Mouse (Mus musculus) MEL (cell line): Measurements from ENCODE around the gene Rpl7l1. TPM values are rescaled to one million over a fixed set of nuclear protein-coding genes. Genes with fewer than 3 reads are reported as not detected.
A peak's percentile ranks its signal among the peaks of the same experiment; 100 is the strongest.

ENCODE experiments used
- DNase-seq: peaks from one replicate; pipeline ENCODE4 v3.0.0; 2011; ENCODE audit warnings: low read depth, low spot score
- H3K27ac ChIP-seq: 2 replicates; pipeline ENCODE4 v1.5.1; 2012; ENCODE audit warnings: low read depth, mild to moderate bottlenecking, control low read depth, low read length, moderate library complexity; ENCODE audit not compliant: control insufficient read depth
- H3K27me3 ChIP-seq, 2 experiments: fragments of 150-350 bp in 1 of 2; sonication (generic) in 1 of 2; 2 replicates each; pipeline ENCODE4 v1.6.1; 2012; ENCODE audit warnings: low read length in 2 of 2, mild to moderate bottlenecking in 2 of 2, improper control_type of control experiment in 1 of 2, moderate library complexity in 1 of 2; ENCODE audit not compliant: insufficient read depth in 2 of 2, control insufficient read depth in 1 of 2
- H3K36me3 ChIP-seq, 2 experiments: 2 replicates each; pipeline ENCODE4 v1.6.1; 2012 to 2014; ENCODE audit warnings: low read length in 2 of 2, improper control_type of control experiment in 1 of 2, inconsistent platforms in 1 of 2, mild to moderate bottlenecking in 1 of 2; ENCODE audit not compliant: insufficient read depth in 2 of 2, control insufficient read depth in 1 of 2
- H3K4me1 ChIP-seq, 2 experiments: fragments of 150-350 bp in 1 of 2; sonication (generic) in 1 of 2; 2 replicates each; pipeline ENCODE4 v1.6.1; 2012; ENCODE audit warnings: low read length in 2 of 2, improper control_type of control experiment in 1 of 2, mild to moderate bottlenecking in 1 of 2; ENCODE audit not compliant: insufficient read depth in 2 of 2, control insufficient read depth in 1 of 2
- H3K4me3 ChIP-seq, 2 experiments: fragments of 150-350 bp in 1 of 2; sonication (generic) in 1 of 2; 2 replicates each; pipeline ENCODE4 v1.5.1; 2012; ENCODE audit warnings: low read depth in 2 of 2, low read length in 2 of 2, mild to moderate bottlenecking in 2 of 2, moderate library complexity in 2 of 2, control low read depth in 1 of 2, improper control_type of control experiment in 1 of 2; ENCODE audit not compliant: control insufficient read depth in 1 of 2, insufficient read depth in 1 of 2
- H3K79me2 ChIP-seq: 2 replicates; pipeline ENCODE4 v1.6.1; 2012; ENCODE audit warnings: mild to moderate bottlenecking, low read length, moderate library complexity; ENCODE audit not compliant: control insufficient read depth, poor library complexity, insufficient read depth
- H3K9ac ChIP-seq: 2 replicates; pipeline ENCODE4 v1.6.1; 2012; ENCODE audit warnings: low read depth, mild to moderate bottlenecking, control low read depth, low read length, moderate library complexity; ENCODE audit not compliant: control insufficient read depth, poor library complexity, severe bottlenecking
- H3K9me3 ChIP-seq: fragments of 150-350 bp; sonication (generic); replicated peaks from 2 replicates; pipeline ENCODE4 v1.6.1; 2012; ENCODE audit warnings: mild to moderate bottlenecking, low read length, improper control_type of control experiment, moderate library complexity; ENCODE audit not compliant: insufficient read depth
- CTCF ChIP-seq, 3 experiments: IDR thresholded peaks in 2 of 3; conservative IDR thresholded peaks in 1 of 3; 2 replicates each; pipeline ENCODE4 v1.5.1; 2011 to 2012; ENCODE audit warnings: low read length in 3 of 3, low read depth in 2 of 3, mild to moderate bottlenecking in 2 of 3, improper control_type of control experiment in 1 of 3, inconsistent platforms in 1 of 3, mixed read lengths in 1 of 3, moderate library complexity in 1 of 3; ENCODE audit not compliant: control insufficient read depth in 1 of 3, insufficient read depth in 1 of 3, poor library complexity in 1 of 3, severe bottlenecking in 1 of 3
- E2F4 ChIP-seq: IDR thresholded peaks from 2 replicates; pipeline ENCODE4 v1.6.1; 2011; ENCODE audit warnings: low read depth, low read length, improper control_type of control experiment, borderline replicate concordance
- ELF1 ChIP-seq: IDR thresholded peaks from 2 replicates; pipeline ENCODE4 v1.6.1; 2014; ENCODE audit warnings: low read depth, mild to moderate bottlenecking, inconsistent platforms, low read length, improper control_type of control experiment, moderate library complexity
- GABPA ChIP-seq: IDR thresholded peaks from 2 replicates; pipeline ENCODE4 v1.6.1; 2012; ENCODE audit warnings: low read depth, mild to moderate bottlenecking, inconsistent platforms, low read length, improper control_type of control experiment, moderate library complexity
- GATA1 ChIP-seq: IDR thresholded peaks from 2 replicates; pipeline ENCODE4 v1.6.1; 2011; ENCODE audit warnings: low read depth, low read length, improper control_type of control experiment
- JUND ChIP-seq: IDR thresholded peaks from 2 replicates; pipeline ENCODE4 v1.6.1; 2011; ENCODE audit warnings: low read depth, mild to moderate bottlenecking, improper control_type of control experiment, low read length
- MAFK ChIP-seq: IDR thresholded peaks from 2 replicates; pipeline ENCODE4 v1.6.1; 2011; ENCODE audit warnings: low read depth, mild to moderate bottlenecking, low read length, improper control_type of control experiment, borderline replicate concordance
- MEF2A ChIP-seq: IDR thresholded peaks from 2 replicates; pipeline ENCODE4 v1.6.1; 2014; ENCODE audit warnings: low read depth, mild to moderate bottlenecking, inconsistent platforms, low read length, improper control_type of control experiment; ENCODE audit not compliant: poor library complexity, insufficient replicate concordance, severe bottlenecking; ENCODE audit errors: extremely low read depth
- MYB ChIP-seq: IDR thresholded peaks from 2 replicates; pipeline ENCODE4 v1.6.1; 2011; ENCODE audit warnings: mild to moderate bottlenecking, low read depth, low read length, improper control_type of control experiment
- NELFE ChIP-seq: IDR thresholded peaks from 2 replicates; pipeline ENCODE4 v1.6.1; 2011; ENCODE audit warnings: low read depth, low read length, improper control_type of control experiment
- POLR2AphosphoS5 ChIP-seq: IDR thresholded peaks from 2 replicates; pipeline ENCODE4 v1.6.1; 2012; ENCODE audit warnings: low read depth, borderline replicate concordance, mild to moderate bottlenecking, inconsistent platforms, low read length, moderate library complexity, mixed read lengths
- RAD21 ChIP-seq: IDR thresholded peaks from 2 replicates; pipeline ENCODE4 v1.6.1; 2011; ENCODE audit warnings: mild to moderate bottlenecking, low read depth, low read length, improper control_type of control experiment
- SMC3 ChIP-seq: IDR thresholded peaks from 2 replicates; pipeline ENCODE4 v1.6.1; 2011; ENCODE audit warnings: low read depth, low read length, improper control_type of control experiment
- TAL1 ChIP-seq: IDR thresholded peaks from 2 replicates; pipeline ENCODE4 v1.6.1; 2012; ENCODE audit warnings: mild to moderate bottlenecking, inconsistent platforms, low read length, moderate library complexity, mixed read lengths
- TCF12 ChIP-seq: IDR thresholded peaks from 2 replicates; pipeline ENCODE4 v1.6.1; 2014; ENCODE audit warnings: low read depth, mild to moderate bottlenecking, inconsistent platforms, low read length, improper control_type of control experiment, moderate library complexity
- USF1 ChIP-seq: IDR thresholded peaks from 2 replicates; pipeline ENCODE4 v1.6.1; 2014; ENCODE audit warnings: low read depth, mild to moderate bottlenecking, inconsistent platforms, low read length, improper control_type of control experiment, moderate library complexity
- ZC3H11A ChIP-seq: IDR thresholded peaks from 2 replicates; pipeline ENCODE4 v1.6.1; 2012; ENCODE audit warnings: low read depth, mild to moderate bottlenecking, inconsistent platforms, low read length, improper control_type of control experiment
- ZKSCAN1 ChIP-seq: IDR thresholded peaks from 2 replicates; pipeline ENCODE4 v1.6.1; 2012; ENCODE audit warnings: low read depth, mild to moderate bottlenecking, inconsistent platforms, low read length, improper control_type of control experiment, moderate library complexity
- ZMIZ1 ChIP-seq: IDR thresholded peaks from 2 replicates; pipeline ENCODE4 v1.6.1; 2012; ENCODE audit warnings: low read depth, mild to moderate bottlenecking, inconsistent platforms, low read length, improper control_type of control experiment, moderate library complexity
- polyA plus RNA-seq, 2 experiments: library from polyadenylated mRNA; stranded (reverse) in 1 of 2; unstranded in 1 of 2; fragments of >175 nt in 1 of 2; fragments of >200 nt in 1 of 2; gene quantifications; 2 replicates each; pipeline versions ENCODE4 v1.2.1 to v1.2.4; 2012; ENCODE audit warnings: low replicate concordance in 2 of 2, low read depth in 1 of 2; ENCODE audit not compliant: insufficient read length in 2 of 2, insufficient read depth in 1 of 2, missing spikeins in 1 of 2
- total RNA-seq: library from RNA; depleted of rRNA; stranded (reverse); fragments of 300-350 nt; gene quantifications from 2 replicates; pipeline ENCODE4 v1.2.3, GENCODE M21; 2012; rRNA removed

The Rpl7l1 gene
- total and polyA plus RNA-seq, 3 experiments = 166 to 342 (median 174) TPM

DNA sequence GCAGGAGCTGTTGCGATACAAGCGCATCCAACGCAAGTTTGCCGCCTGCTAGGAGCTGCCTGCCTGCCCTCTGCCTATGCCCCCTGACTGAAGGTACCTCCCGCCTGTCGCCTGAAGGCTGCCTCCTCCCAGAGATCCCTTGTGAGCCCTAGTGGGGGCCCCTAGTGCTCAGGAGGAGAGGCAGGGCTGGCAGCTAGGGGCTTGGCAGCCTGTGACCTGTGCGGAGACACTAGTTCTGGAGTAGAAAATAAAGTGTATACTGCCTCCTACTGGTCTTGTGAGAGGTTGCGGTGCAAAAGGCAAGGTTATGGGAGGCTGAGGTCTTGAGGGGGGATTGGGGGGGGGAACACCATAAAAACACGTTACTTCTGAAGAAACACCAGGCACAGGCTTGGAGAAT, 57.2 kb downstream of the Rpl7l1 start:
- peak; percentile 58 for DNase-seq
- no peak overlapping the region for H3K9ac ChIP-seq

DNA sequence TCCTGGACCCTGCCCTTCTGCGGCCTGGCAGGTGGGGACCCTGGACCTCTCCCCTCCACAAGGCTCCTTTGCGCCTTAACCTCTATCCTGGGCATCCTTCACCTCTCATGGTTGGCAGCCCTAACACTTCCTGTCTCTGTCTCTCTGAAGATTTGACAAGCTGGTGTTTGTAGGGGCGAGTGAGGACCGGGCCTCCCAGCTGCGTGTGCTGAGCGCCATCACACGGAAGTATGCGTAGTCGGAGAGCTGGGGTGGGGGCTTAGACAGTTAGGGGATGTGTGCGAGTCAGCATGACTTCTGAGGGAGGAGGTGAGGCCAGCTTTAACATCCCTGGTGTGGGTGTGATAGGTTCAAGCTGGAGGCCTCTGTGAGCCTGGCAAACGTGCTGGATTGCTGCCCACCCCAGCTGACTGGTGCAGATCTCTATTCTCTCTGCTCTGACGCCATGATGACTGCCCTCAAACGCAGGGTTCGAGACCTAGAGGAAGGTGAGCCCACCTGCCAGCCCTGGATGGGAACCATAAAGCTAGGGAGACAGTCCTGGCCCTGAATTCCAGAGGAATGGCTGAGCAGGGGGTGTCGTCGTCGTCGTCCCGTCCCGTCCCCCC, 57.9 kb downstream of the Rpl7l1 start:
- no peak for DNase-seq
- H3K27ac ChIP-seq = no peak overlapping the region
- no peak overlapping the region for H3K4me3 ChIP-seq
- H3K4me1 ChIP-seq = no peaks in the 10 kb centered on the region
- no peaks in the 10 kb centered on the region for H3K36me3 ChIP-seq
- no peaks in the 10 kb centered on the region for H3K27me3 ChIP-seq
- no peak for TF ChIP-seq TCF12
- no peak for TF ChIP-seq GABPA
- no peak for TF ChIP-seq MYB
- TF ChIP-seq MAFK = no peak
- TF ChIP-seq ZKSCAN1 = no peak
- TF ChIP-seq USF1 = no peak
- no peak for TF ChIP-seq SMC3
- TF ChIP-seq GATA1 = no peak
- TF ChIP-seq NELFE = no peak
- no peak for TF ChIP-seq ELF1
- no peak for TF ChIP-seq JUND
- no peak for TF ChIP-seq MEF2A
- TF ChIP-seq E2F4 = no peak
- TF ChIP-seq ZMIZ1 = no peak
- no peak for TF ChIP-seq RAD21
- TF ChIP-seq TAL1 = no peak
- no peak overlapping the region for H3K9ac ChIP-seq
- no peaks in the 10 kb centered on the region for H3K9me3 ChIP-seq
- no peaks in the 10 kb centered on the region for H3K79me2 ChIP-seq

More for the DNA sequence above, 57.2 kb downstream of the Rpl7l1 start:
- Histone ChIP-seq H3K4me1 (no peaks in the 10 kb centered on the region), H3K27me3 (no peaks in the 10 kb centered on the region), H3K36me3 (no peaks in the 10 kb centered on the region), H3K27ac (no peak overlapping the region), H3K9me3 (no peaks in the 10 kb centered on the region), H3K4me3 (no peak overlapping the region), H3K79me2 (no peaks in the 10 kb centered on the region)
- TF ChIP-seq RAD21 (peak; percentile 67), CTCF (IDR thresholded peaks at IDR 0.05 in 2 of 3, conservative IDR thresholded peaks at IDR 0.05 in 1 of 3; ENCODE audit: control insufficient read depth in 1 of 3, insufficient read depth in 1 of 3, low read depth in 2 of 3, low read length in 3 of 3, poor library complexity in 1 of 3, severe bottlenecking in 1 of 3) (peak; percentile 53 to 73 (median 70)), GATA1 (no peak), SMC3 (peak; percentile 57), MEF2A (no peak), POLR2AphosphoS5 (no peak), ZC3H11A (peak; percentile 41; the same call in 1 of the 2 replicates)
- TF ChIP-seq, all 39 proteins: peak for 4

Other genes with a start within 250 kb of the Rpl7l1 start
- 3.6 TPM in 2 replicates for gene Cul9, start 236.3 kb downstream of the Rpl7l1 start, total RNA-seq
- 10 to 100 TPM in 1 of 2 experiments, not detected in 1; 10.7 TPM for gene Cul9, start 236.3 kb downstream of the Rpl7l1 start, polyA plus RNA-seq
- gene Srf, start 226.5 kb downstream of the Rpl7l1 start, total RNA-seq = 38.9 and 43.9 TPM in 2 replicates
- 100 to 1,000 TPM in 1 of 2 experiments, not detected in 1; 114 TPM for gene Srf, start 226.5 kb downstream of the Rpl7l1 start, polyA plus RNA-seq
- 0.04 and 0.39 TPM in 2 replicates for gene Ptk7, start 153.2 kb downstream of the Rpl7l1 start, total RNA-seq
- under 1 TPM in 1 of 2 experiments, not detected in 1; 0.10 TPM for gene Ptk7, start 153.2 kb downstream of the Rpl7l1 start, polyA plus RNA-seq
- gene Klc4, start 136.7 kb downstream of the Rpl7l1 start, total RNA-seq = 4.6 and 5.4 TPM in 2 replicates
- 1 to 10 TPM in 1 of 2 experiments, not detected in 1; 9.5 TPM for gene Klc4, start 136.7 kb downstream of the Rpl7l1 start, polyA plus RNA-seq
- gene Mrpl2, start 136.4 kb downstream of the Rpl7l1 start, total RNA-seq = 224 and 237 TPM in 2 replicates
- gene Mrpl2, start 136.4 kb downstream of the Rpl7l1 start, polyA plus RNA-seq = 100 to 1,000 TPM in 1 of 2 experiments, not detected in 1; 207 TPM
- 32.6 and 35.1 TPM in 2 replicates for gene Cul7, start 132.3 kb downstream of the Rpl7l1 start, total RNA-seq
- gene Cul7, start 132.3 kb downstream of the Rpl7l1 start, polyA plus RNA-seq = 10 to 100 TPM; 35.8 to 45.8 TPM
- gene Rrp36, start 108.3 kb downstream of the Rpl7l1 start, total RNA-seq = 43.6 and 55.3 TPM in 2 replicates
- 10 to 100 TPM in 1 of 2 experiments, not detected in 1; 51.2 TPM for gene Rrp36, start 108.3 kb downstream of the Rpl7l1 start, polyA plus RNA-seq
- 75.1 and 84.0 TPM in 2 replicates for gene Mea1, start 103.9 kb downstream of the Rpl7l1 start, total RNA-seq
- gene Mea1, start 103.9 kb downstream of the Rpl7l1 start, polyA plus RNA-seq = 100 to 1,000 TPM in 1 of 2 experiments, not detected in 1; 124 TPM
- 93.6 and 95.0 TPM in 2 replicates for gene Klhdc3, start 101.8 kb downstream of the Rpl7l1 start, total RNA-seq
- 100 to 1,000 TPM in 1 of 2 experiments, not detected in 1; 203 TPM for gene Klhdc3, start 101.8 kb downstream of the Rpl7l1 start, polyA plus RNA-seq
- gene Ppp2r5d, start 77.6 kb downstream of the Rpl7l1 start, total RNA-seq = 45.1 and 47.6 TPM in 2 replicates
- gene Ppp2r5d, start 77.6 kb downstream of the Rpl7l1 start, polyA plus RNA-seq = 10 to 100 TPM; 80.4 to 82.9 TPM
- 17.7 and 23.0 TPM in 2 replicates for gene Pex6, start 71.2 kb downstream of the Rpl7l1 start, total RNA-seq
- 10 to 100 TPM in 1 of 2 experiments, not detected in 1; 31.2 TPM for gene Pex6, start 71.2 kb downstream of the Rpl7l1 start, polyA plus RNA-seq
- gene Gnmt, start 53.5 kb downstream of the Rpl7l1 start, total RNA-seq = 0.23 and 0.62 TPM in 2 replicates
- 1 to 10 TPM in 1 of 2 experiments, not detected in 1; 1.6 TPM for gene Gnmt, start 53.5 kb downstream of the Rpl7l1 start, polyA plus RNA-seq
- gene Cnpy3, start 30.5 kb downstream of the Rpl7l1 start, total RNA-seq = 48.7 and 61.4 TPM in 2 replicates
- 10 to 100 TPM in 1 of 2 experiments, not detected in 1; 90.2 TPM for gene Cnpy3, start 30.5 kb downstream of the Rpl7l1 start, polyA plus RNA-seq
- gene Ptcra, start 19.0 kb downstream of the Rpl7l1 start, total RNA-seq = 1.7 and 2.0 TPM in 2 replicates
- gene Ptcra, start 19.0 kb downstream of the Rpl7l1 start, polyA plus RNA-seq = 1 to 10 TPM in 1 of 2 experiments, not detected in 1; 1.8 TPM
- gene 2310039H08Rik, start 10.0 kb downstream of the Rpl7l1 start, total RNA-seq = 41.3 and 42.2 TPM in 2 replicates
- gene 2310039H08Rik, start 10.0 kb downstream of the Rpl7l1 start, polyA plus RNA-seq = 10 to 100 TPM in 1 of 2 experiments, not detected in 1; 53.2 TPM
- gene Bicral, start 75.8 kb upstream of the Rpl7l1 start, total RNA-seq = 3.7 and 5.8 TPM in 2 replicates
- gene Bicral, start 75.8 kb upstream of the Rpl7l1 start, polyA plus RNA-seq = 1 to 10 TPM in 1 of 2 experiments, not detected in 1; 6.9 TPM
- 23.6 and 31.8 TPM in 2 replicates for gene Tbcc, start 108.0 kb upstream of the Rpl7l1 start, total RNA-seq
- 10 to 100 TPM in 1 of 2 experiments, not detected in 1; 19.3 TPM for gene Tbcc, start 108.0 kb upstream of the Rpl7l1 start, polyA plus RNA-seq
- gene Prph2, start 127.8 kb upstream of the Rpl7l1 start, total RNA-seq = not detected in 2 replicates
- gene Prph2, start 127.8 kb upstream of the Rpl7l1 start, polyA plus RNA-seq = not detected
- 15.3 and 20.3 TPM in 2 replicates for gene Ubr2, start 227.9 kb upstream of the Rpl7l1 start, total RNA-seq
- 100 to 1,000 TPM in 1 of 2 experiments, 10 to 100 TPM in 1; 33.8 to 353 TPM for gene Ubr2, start 227.9 kb upstream of the Rpl7l1 start, polyA plus RNA-seq